Mouse (Mus musculus) kidney, embryonic 14.5 days (tissue): ENCODE data around the gene Vasp. TPM values are rescaled to one million over a fixed set of nuclear protein-coding genes. Genes with fewer than 3 reads are reported as not detected.
A peak's percentile ranks its signal among the peaks of the same experiment; 100 is the strongest.

Experiments
- ATAC-seq: fragments of 200-750 bp; cut with Nextera tagmentation; 2 replicates; pipeline ENCODE4 v1.8.0; 2017; ENCODE audit warnings: moderate number of reproducible peaks, mild to moderate bottlenecking, moderate TSS enrichment, moderate library complexity; ENCODE audit not compliant: low FRiP score, low TSS enrichment
- H3K27ac ChIP-seq: fragments of 300-500 bp; sonication (generic); 2 replicates; pipeline ENCODE4 v1.5.1; 2014; ENCODE audit warnings: low read depth, mild to moderate bottlenecking, low read length, moderate library complexity, mixed read lengths
- H3K27me3 ChIP-seq: fragments of 300-500 bp; sonication (generic); 2 replicates; pipeline ENCODE4 v1.6.1; 2014; ENCODE audit warnings: mild to moderate bottlenecking, low read length; ENCODE audit not compliant: control insufficient read depth, insufficient read depth
- H3K36me3 ChIP-seq: fragments of 300-500 bp; sonication (generic); 2 replicates; pipeline ENCODE4 v1.6.1; 2014; ENCODE audit warnings: low read length, mixed read lengths; ENCODE audit not compliant: control insufficient read depth, insufficient read depth
- H3K4me1 ChIP-seq: fragments of 300-500 bp; sonication (generic); 2 replicates; pipeline ENCODE4 v1.6.1; 2014; ENCODE audit warnings: low read length, mixed read lengths; ENCODE audit not compliant: control insufficient read depth, insufficient read depth
- H3K4me2 ChIP-seq: fragments of 300-500 bp; sonication (generic); replicated peaks from 2 replicates; pipeline ENCODE4 v1.6.1; 2014; ENCODE audit warnings: low read depth, mild to moderate bottlenecking, low read length
- H3K4me3 ChIP-seq: fragments of 300-500 bp; sonication (generic); 2 replicates; pipeline ENCODE4 v1.5.1; 2014; ENCODE audit warnings: mild to moderate bottlenecking, low read length
- H3K9ac ChIP-seq: fragments of 300-500 bp; sonication (generic); 2 replicates; pipeline ENCODE4 v1.6.1; 2014; ENCODE audit warnings: low read depth, mild to moderate bottlenecking, low read length, moderate library complexity
- H3K9me3 ChIP-seq: fragments of 300-500 bp; sonication (generic); 2 replicates; pipeline ENCODE4 v1.6.1; 2016; ENCODE audit warnings: low read length; ENCODE audit not compliant: control insufficient read depth
- WGBS: fragments of 180-500 bp; shearing (Covaris S2); extraction: QIAGEN DNeasy Blood & Tissue Kit; methylation state at CpG from one replicate; pipeline ENCODE4 v1.1.7; 2014; 5-methylcytosine and 5-hydroxymethylcytosine counted together
- polyA plus RNA-seq: library from polyadenylated mRNA; unstranded; fragments of >200 nt; fragmentation: Nextera tagmentation; extraction: Ambion mirVana; gene quantifications from 2 replicates; pipeline ENCODE4 v1.2.1, GENCODE M21; 2014

Gene Vasp
- polyA plus RNA-seq, 1 experiment from 2014 or later = 54.2 TPM

DNA sequence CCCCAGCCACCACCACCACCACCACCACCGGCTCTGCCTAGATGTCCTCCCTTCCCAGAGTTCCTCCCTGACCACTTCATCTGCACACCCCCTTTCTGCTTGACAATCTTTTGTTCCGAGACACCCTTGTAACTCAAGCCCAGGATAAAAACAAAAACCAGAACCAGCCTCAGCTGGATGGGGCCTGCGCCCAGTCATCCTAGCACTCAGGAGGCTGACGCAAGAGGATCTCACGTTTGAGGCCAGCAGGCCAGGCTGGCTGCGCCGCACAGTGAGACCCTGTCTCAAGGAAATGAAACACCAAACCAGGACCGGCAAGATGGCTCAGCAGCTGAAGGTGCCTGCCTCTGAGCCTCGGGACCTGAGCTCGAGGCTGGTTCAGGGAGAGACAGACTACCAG is 4.6 kb downstream of the Vasp start:
- Histone ChIP-seq H3K9me3 (no peaks in the 10 kb centered on the region), H3K27me3 (no peaks in the 10 kb centered on the region), H3K4me2 (no peak overlapping the region), H3K27ac (no peak overlapping the region), H3K4me1 (peaks cover 20% of the 10 kb centered on the region), H3K4me3 (no peak overlapping the region), H3K36me3 (peaks cover 35% of the 10 kb centered on the region), H3K9ac (no peak overlapping the region)
- WGBS = 63% methylated on average over 10 of the region's 10 CpGs
- ATAC-seq = no peak

DNA sequence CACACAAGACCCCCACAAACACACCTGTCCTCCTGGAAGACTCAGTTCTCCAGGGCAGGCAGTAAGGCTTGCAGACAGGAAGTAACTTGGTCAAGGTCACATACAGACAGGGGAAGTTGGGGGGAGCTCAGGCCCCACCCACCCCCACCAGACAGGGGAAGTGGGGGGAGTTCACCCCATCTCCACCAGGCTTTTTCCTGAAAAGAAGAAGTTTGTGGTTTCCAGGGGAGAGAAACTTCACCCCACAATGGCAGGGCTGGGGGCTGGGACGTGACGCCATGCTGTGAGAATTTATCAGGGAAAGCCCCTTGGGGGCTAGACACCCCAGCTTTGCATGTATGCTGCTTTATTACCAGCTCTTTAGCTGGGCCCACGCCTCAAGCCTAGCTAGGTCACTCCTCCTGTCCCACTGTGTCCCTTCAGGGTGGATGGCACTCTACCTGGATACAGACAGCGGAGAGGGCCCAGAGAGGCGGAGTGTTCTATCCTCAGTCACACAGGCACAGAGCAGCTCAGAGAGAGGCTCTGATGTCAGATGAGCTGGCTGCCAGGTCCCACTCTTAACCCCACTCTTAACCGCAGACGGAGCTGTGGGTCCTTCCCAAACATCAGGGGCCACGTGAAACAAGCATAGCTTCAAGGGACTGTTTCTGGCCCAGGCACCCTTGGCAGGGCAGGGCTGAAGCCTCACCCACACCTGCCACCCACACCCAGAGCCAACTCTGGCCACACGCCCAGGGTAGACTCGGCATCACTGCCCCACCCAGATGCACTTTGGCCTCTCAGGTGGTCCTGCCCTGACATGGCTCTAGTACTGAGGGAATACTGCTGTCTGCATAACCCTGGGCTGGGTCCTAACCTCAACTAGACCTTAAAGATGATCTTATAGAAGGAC is 5.4 kb downstream of the Vasp start:
- WGBS = 73% methylated on average over 10 of the region's 10 CpGs
- no peak overlapping the region for H3K4me2 ChIP-seq
- no peak overlapping the region for H3K27ac ChIP-seq
- no peak overlapping the region for H3K9ac ChIP-seq
- H3K27me3 ChIP-seq = no peaks in the 10 kb centered on the region
- H3K4me3 ChIP-seq = no peak overlapping the region
- peaks cover 44% of the 10 kb centered on the region for H3K36me3 ChIP-seq
- H3K9me3 ChIP-seq = no peaks in the 10 kb centered on the region
- peaks cover 20% of the 10 kb centered on the region for H3K4me1 ChIP-seq
- ATAC-seq = no peak

DNA sequence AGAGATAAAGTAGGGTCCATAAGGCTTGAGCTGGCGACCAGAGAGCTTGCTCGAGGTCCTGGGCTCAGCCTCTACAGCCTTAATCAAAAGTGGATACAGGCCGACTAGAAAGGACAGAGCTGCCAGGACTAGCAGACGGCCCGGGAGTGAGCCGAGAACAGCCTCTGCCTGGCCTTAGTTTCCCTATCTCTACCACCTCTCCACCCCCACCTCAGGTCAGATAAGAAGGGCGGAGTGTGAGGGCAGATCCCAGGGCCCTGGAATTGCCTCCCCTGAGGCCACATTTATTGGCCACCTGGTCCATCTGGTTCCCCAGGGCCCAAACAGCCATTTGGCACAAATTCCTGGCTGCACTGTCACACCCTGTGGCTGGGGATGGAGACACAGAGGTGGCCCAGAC is 6.5 kb downstream of the Vasp start:
- H3K9ac ChIP-seq = no peak overlapping the region
- 58% methylated on average over 7 of the region's 7 CpGs for WGBS
- H3K9me3 ChIP-seq = no peaks in the 10 kb centered on the region
- no peak overlapping the region for H3K4me2 ChIP-seq
- H3K27ac ChIP-seq = no peak overlapping the region
- no peak overlapping the region for H3K4me3 ChIP-seq
- H3K27me3 ChIP-seq = no peaks in the 10 kb centered on the region
- peaks cover 19% of the 10 kb centered on the region for H3K4me1 ChIP-seq
- ATAC-seq = no peak
- H3K36me3 ChIP-seq = peaks cover 54% of the 10 kb centered on the region

DNA sequence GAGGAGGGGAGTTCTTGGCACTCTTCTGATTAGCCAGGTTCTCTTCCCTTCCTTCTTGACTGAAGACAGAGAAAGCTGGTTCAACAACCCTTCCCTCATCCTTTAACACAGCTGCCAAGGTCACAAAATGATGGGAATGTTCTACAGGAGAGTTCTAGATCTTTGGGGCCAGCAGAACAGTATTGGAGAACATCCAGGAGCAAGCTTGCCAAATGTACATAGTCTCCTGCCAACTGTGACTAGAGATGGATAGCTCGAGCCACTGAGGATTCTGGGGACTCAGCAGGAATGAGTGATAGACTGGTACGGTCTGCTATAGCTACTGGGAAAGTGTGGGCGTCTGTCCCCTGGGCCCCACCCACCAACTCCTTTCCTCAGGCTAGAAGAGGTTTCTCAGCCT is 13.3 kb downstream of the Vasp start:
- H3K9ac ChIP-seq = no peak overlapping the region
- no peaks in the 10 kb centered on the region for H3K4me1 ChIP-seq
- no peak overlapping the region for H3K4me3 ChIP-seq
- WGBS = 84% methylated on average over 3 of the region's 3 CpGs
- H3K9me3 ChIP-seq = no peaks in the 10 kb centered on the region
- no peak overlapping the region for H3K27ac ChIP-seq
- no peak for ATAC-seq
- no peak overlapping the region for H3K4me2 ChIP-seq
- no peaks in the 10 kb centered on the region for H3K27me3 ChIP-seq
- H3K36me3 ChIP-seq = peaks cover 80% of the 10 kb centered on the region

DNA sequence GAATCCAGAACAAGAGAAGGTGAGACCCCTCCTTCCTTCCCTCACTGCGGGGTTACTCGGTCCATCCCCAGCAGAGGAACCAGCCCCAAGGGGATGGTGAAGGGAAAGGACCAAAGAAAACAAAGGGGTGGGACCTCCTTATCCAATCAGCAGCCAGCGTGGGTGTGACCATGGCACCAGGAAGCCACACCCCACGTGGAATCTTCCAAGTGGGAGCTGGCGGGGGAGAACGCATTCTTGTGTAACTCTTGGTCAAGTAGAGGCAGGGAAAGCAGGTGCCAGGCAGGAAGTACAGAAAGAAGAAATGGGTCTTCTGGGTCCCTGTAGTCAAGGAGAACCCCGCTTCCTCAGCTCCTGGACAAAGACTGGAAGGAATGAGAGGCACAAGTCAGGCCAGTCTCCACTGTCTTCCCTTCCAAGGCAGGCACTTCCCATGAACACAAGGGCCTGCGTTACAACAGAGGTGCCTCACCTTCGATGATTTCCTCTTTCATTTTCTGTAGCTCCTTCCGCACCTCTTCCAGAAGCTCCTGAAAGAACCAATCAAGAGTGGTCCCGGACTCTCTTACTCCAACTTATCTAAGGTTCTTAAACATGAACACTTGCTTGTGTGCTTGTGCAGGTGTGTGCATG is 14.1 kb downstream of the Vasp start:
- Histone ChIP-seq H3K36me3 (peaks cover 73% of the 10 kb centered on the region), H3K9ac (no peak overlapping the region), H3K9me3 (no peaks in the 10 kb centered on the region), H3K27ac (no peak overlapping the region), H3K4me3 (no peak overlapping the region), H3K4me2 (no peak overlapping the region), H3K4me1 (no peaks in the 10 kb centered on the region), H3K27me3 (no peaks in the 10 kb centered on the region)
- 48% methylated on average over 11 of the region's 11 CpGs for WGBS
- peak; percentile 71 for ATAC-seq

DNA sequence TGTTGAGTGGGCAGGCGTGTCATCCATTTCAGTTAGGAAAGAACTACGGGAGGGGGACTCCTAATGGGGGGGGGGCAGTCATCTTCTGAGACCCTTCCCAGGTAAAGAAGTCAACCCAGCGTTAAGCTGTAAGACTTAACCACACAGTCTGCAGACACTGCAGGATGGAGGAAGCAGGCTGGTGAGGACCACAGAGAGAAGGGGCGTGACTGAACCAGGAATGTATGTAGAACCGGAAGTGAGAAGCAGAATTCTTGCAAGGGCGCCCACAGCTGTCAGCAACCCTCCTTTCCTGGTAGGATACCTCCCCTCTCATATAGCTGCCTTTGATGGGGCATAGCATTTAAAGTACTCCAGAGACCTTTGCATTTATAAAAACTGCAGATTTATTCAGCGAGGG is 15.1 kb downstream of the Vasp start:
- WGBS = 82% methylated on average over 7 of the region's 7 CpGs
- no peaks in the 10 kb centered on the region for H3K4me1 ChIP-seq
- H3K9me3 ChIP-seq = no peaks in the 10 kb centered on the region
- peaks cover 64% of the 10 kb centered on the region for H3K36me3 ChIP-seq
- H3K27ac ChIP-seq = no peak overlapping the region
- H3K4me3 ChIP-seq = no peak overlapping the region
- H3K27me3 ChIP-seq = no peaks in the 10 kb centered on the region
- H3K4me2 ChIP-seq = no peak overlapping the region
- ATAC-seq = no peak
- H3K9ac ChIP-seq = no peak overlapping the region

DNA sequence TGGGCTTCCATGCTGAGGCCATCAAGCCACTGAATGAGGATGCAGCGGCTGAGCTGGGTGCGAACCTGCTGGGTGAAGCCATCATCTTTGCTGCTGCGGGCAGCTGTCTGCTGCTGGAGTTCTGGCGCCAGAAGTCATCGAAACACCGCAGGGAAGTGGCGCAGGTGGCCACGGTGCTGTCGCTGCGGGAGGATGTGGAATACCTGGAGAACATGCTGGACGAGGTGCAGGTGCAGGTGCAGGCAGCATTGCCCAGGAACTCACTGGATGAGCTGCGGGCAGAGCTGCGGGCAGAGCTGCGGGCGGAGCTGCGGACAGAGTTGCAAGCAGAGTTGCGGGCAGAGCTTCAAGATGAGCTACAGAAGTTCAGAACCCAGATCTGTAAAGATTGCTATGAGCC is 16.2 kb downstream of the Vasp start:
- Histone ChIP-seq H3K27me3 (no peaks in the 10 kb centered on the region), H3K27ac (no peak overlapping the region), H3K4me2 (no peak overlapping the region), H3K36me3 (peaks cover 53% of the 10 kb centered on the region), H3K9ac (no peak overlapping the region), H3K4me3 (no peak overlapping the region), H3K4me1 (no peaks in the 10 kb centered on the region), H3K9me3 (no peaks in the 10 kb centered on the region)
- no peak for ATAC-seq
- 86% methylated on average over 17 of the region's 17 CpGs for WGBS

DNA sequence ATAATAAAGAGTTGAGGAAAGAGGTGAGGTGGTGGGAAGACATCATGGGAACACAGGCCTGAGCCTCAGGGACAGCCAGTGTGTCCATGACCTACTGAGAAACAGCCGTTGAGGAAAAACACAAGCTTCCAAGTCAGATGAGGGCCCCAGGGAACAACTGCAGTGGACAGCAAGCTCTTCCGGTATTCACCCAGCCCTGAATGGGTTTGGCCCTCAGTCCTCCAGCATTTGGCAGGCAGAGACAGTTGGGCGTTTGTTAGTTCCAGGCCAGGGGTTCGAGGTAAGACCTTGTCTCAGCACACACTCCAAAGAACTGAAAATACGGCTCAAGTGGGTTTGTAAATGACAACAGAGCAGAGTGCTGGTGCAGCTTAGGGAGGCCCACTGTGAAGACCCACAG is 18.2 kb downstream of the Vasp start:
- no peak overlapping the region for H3K4me3 ChIP-seq
- no peak overlapping the region for H3K9ac ChIP-seq
- no peak overlapping the region for H3K27ac ChIP-seq
- no peaks in the 10 kb centered on the region for H3K9me3 ChIP-seq
- peaks cover 33% of the 10 kb centered on the region for H3K36me3 ChIP-seq
- WGBS = 70% methylated on average over 5 of the region's 5 CpGs
- no peak overlapping the region for H3K4me2 ChIP-seq
- H3K27me3 ChIP-seq = no peaks in the 10 kb centered on the region
- H3K4me1 ChIP-seq = no peaks in the 10 kb centered on the region
- no peak for ATAC-seq

DNA sequence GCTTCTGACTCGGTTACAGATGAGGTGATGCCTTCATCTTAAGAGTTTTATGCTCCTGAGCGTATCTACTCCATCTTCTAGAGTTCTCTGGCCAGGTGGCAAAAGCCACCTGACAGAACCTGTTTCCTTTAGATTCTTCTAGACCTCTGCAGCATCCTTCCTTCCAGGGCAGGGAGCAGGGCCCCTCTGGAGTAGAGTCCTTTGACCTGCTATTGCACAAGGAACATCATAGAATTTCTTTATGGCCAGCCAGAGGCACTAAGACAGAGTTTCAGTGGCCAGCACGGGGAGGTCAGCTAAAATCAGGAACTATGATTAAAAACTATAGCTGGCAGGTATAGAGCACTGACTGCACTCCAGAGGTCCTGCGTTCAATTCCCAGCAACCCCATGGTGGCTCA is 19.5 kb downstream of the Vasp start:
- ATAC-seq = no peak
- H3K4me2 ChIP-seq = no peak overlapping the region
- H3K36me3 ChIP-seq = peaks cover 25% of the 10 kb centered on the region
- no peaks in the 10 kb centered on the region for H3K27me3 ChIP-seq
- H3K27ac ChIP-seq = no peak overlapping the region
- 85% methylated on average over 4 of the region's 4 CpGs for WGBS
- no peaks in the 10 kb centered on the region for H3K4me1 ChIP-seq
- no peaks in the 10 kb centered on the region for H3K9me3 ChIP-seq
- H3K4me3 ChIP-seq = no peak overlapping the region
- H3K9ac ChIP-seq = no peak overlapping the region
